Mouse (Mus musculus) limb, embryonic 10.5 days (tissue): ENCODE results near the gene Ovol3. TPM values are rescaled to one million over a fixed set of nuclear protein-coding genes. Genes with fewer than 3 reads are reported as not detected.

Source experiments
- DNase-seq: peaks from one replicate; pipeline ENCODE4 v3.0.0-alpha.2; 2017; ENCODE audit warnings: low spot score
- H3K27ac ChIP-seq: fragments of 300-500 bp; sonication (generic); 2 replicates; pipeline ENCODE4 v1.5.1; 2016; ENCODE audit warnings: mild to moderate bottlenecking
- H3K27me3 ChIP-seq: fragments of 300-500 bp; sonication (generic); 2 replicates; pipeline ENCODE4 v1.6.1; 2016; ENCODE audit warnings: low read depth, mild to moderate bottlenecking; ENCODE audit not compliant: poor library complexity, severe bottlenecking
- H3K36me3 ChIP-seq: fragments of 300-500 bp; sonication (generic); 2 replicates; pipeline ENCODE4 v1.6.1; 2016; ENCODE audit warnings: mild to moderate bottlenecking, moderate library complexity
- H3K4me1 ChIP-seq: fragments of 300-500 bp; sonication (generic); 2 replicates; pipeline ENCODE4 v1.6.1; 2016
- H3K4me3 ChIP-seq: fragments of 300-500 bp; sonication (generic); 2 replicates; pipeline ENCODE4 v1.5.1; 2016; ENCODE audit warnings: mild to moderate bottlenecking, moderate library complexity
- H3K9me3 ChIP-seq: fragments of 300-500 bp; sonication (generic); replicated peaks from 2 replicates; pipeline ENCODE4 v1.6.1; 2016; ENCODE audit warnings: mild to moderate bottlenecking
- WGBS: fragments of 180-500 bp; shearing (Covaris S2); methylation state at CpG from one replicate; pipeline ENCODE4 v1.1.7; 2016; 5-methylcytosine and 5-hydroxymethylcytosine counted together
- polyA plus RNA-seq: library from polyadenylated mRNA; unstranded; fragments of >200 nt; fragmentation: Nextera tagmentation; extraction: Ambion mirVana; gene quantifications from 2 replicates; pipeline ENCODE4 v1.2.1, GENCODE M21; 2016

Gene Ovol3
- polyA plus RNA-seq, 1 experiment from 2014 or later, result not detected

- peaks cover 10% of the 10 kb centered on the region for H3K4me1 ChIP-seq
- peak; percentile 55 for DNase-seq
- H3K9me3 ChIP-seq, result no peaks in the 10 kb centered on the region
- H3K27ac ChIP-seq, result no peak within 1 kb of the TSS
- peaks cover 49% of the 10 kb centered on the region for H3K36me3 ChIP-seq
- H3K4me3 ChIP-seq, result peak within 1 kb of the TSS; percentile 35; the same call in 1 of the 2 replicates
- H3K27me3 ChIP-seq, result no peaks in the 10 kb centered on the region
- 1% methylated on average over 11 of the region's 11 CpGs for WGBS
These were observed 51.6 kb downstream of the Ovol3 start, which contains the start of gene Cox7a1 for GRCm38 (mm10) chr7:30183879-30184289. Cox7a1 (plus strand) TSS chr7:30184144.

Other genes with a start within 250 kb of the Ovol3 start
- 2.5 and 3.6 TPM in 2 replicates for gene Zfp14, start 184.3 kb downstream of the Ovol3 start, polyA plus RNA-seq
- 4.4 and 5.3 TPM in 2 replicates for gene Zfp82, start 162.8 kb downstream of the Ovol3 start, polyA plus RNA-seq
- gene Gm26920, start 145.3 kb downstream of the Ovol3 start, polyA plus RNA-seq, result 2.4 and 3.3 TPM in 2 replicates
- gene Zfp566, start 145.2 kb downstream of the Ovol3 start, polyA plus RNA-seq, result 20.5 and 23.6 TPM in 2 replicates
- 107 and 129 TPM in 2 replicates for gene Zfp260, start 140.9 kb downstream of the Ovol3 start, polyA plus RNA-seq
- gene Zfp382, start 113.8 kb downstream of the Ovol3 start, polyA plus RNA-seq, result 7.9 and 10.3 TPM in 2 replicates
- 14.8 and 19.6 TPM in 2 replicates for gene Zfp146, start 66.0 kb downstream of the Ovol3 start, polyA plus RNA-seq
- 1.4 and 1.8 TPM in 2 replicates for gene Cox7a1, start 51.6 kb downstream of the Ovol3 start, polyA plus RNA-seq
- 57.6 and 66.5 TPM in 2 replicates for gene Capns1, start 36.9 kb downstream of the Ovol3 start, polyA plus RNA-seq
- gene Polr2i, start 3.8 kb downstream of the Ovol3 start, polyA plus RNA-seq, result 170 and 175 TPM in 2 replicates
- 261 and 262 TPM in 2 replicates for gene Tbcb, start 3.5 kb downstream of the Ovol3 start, polyA plus RNA-seq
- 0.15 and 0.25 TPM in 2 replicates for gene Thap8, start 44.4 kb upstream of the Ovol3 start, polyA plus RNA-seq
- gene Wdr62, start 44.7 kb upstream of the Ovol3 start, polyA plus RNA-seq, result 15.1 and 15.5 TPM in 2 replicates
- 37.8 and 51.7 TPM in 2 replicates for gene Clip3, start 56.0 kb upstream of the Ovol3 start, polyA plus RNA-seq
- 93.3 and 107 TPM in 2 replicates for gene Alkbh6, start 73.0 kb upstream of the Ovol3 start, polyA plus RNA-seq
- gene Syne4, start 79.1 kb upstream of the Ovol3 start, polyA plus RNA-seq, result 52.9 and 92.3 TPM in 2 replicates
- gene E130208F15Rik, start 86.0 kb upstream of the Ovol3 start, polyA plus RNA-seq, result 2.1 and 4.2 TPM in 2 replicates
- gene Sdhaf1, start 88.2 kb upstream of the Ovol3 start, polyA plus RNA-seq, result 18.3 and 18.4 TPM in 2 replicates
- 4.0 and 4.2 TPM in 2 replicates for gene Lrfn3, start 127.0 kb upstream of the Ovol3 start, polyA plus RNA-seq
- 7.6 and 8.6 TPM in 2 replicates for gene Tyrobp, start 178.0 kb upstream of the Ovol3 start, polyA plus RNA-seq
- not detected in 2 replicates for gene Hcst, start 184.1 kb upstream of the Ovol3 start, polyA plus RNA-seq
- 0.55 and 1.2 TPM in 2 replicates for gene Nfkbid, start 186.0 kb upstream of the Ovol3 start, polyA plus RNA-seq
- 8.4 and 13.4 TPM in 2 replicates for gene Aplp1, start 209.8 kb upstream of the Ovol3 start, polyA plus RNA-seq
- gene Kirrel2, start 222.0 kb upstream of the Ovol3 start, polyA plus RNA-seq, result not detected in 2 replicates
- not detected in 2 replicates for gene Nphs1, start 222.6 kb upstream of the Ovol3 start, polyA plus RNA-seq